Mouse (Mus musculus): ENCODE measurements around the gene Fmc1.
"Not testable (repeated sequence)": the region's sequence is repeated elsewhere in the genome, so short reads cannot be mapped to it uniquely, and the experiment has no call there.

DNA sequence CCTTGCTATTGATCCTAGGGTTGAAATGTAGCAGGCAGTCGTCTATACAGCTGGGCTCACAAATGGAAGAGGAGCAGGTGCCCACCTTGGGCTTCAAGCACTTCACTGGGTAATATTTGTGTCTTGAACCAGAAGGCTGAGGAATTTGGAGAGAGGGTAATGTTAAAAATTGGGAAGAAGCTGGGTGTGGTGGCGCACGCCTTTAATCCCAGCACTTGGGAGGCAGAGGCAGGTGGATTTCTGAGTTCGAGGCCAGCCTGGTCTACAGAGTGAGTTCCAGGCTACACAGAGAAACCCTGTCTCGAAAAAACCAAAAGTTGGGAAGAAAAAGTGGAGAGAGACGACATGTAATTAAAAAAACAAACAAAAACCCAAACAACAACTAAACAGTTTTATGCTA is 16.5 kb downstream of the Fmc1 start:
- not testable (repeated sequence) for TF ChIP-seq POLR2A, CTCF (IDR thresholded peaks at IDR 0.05; ENCODE audit: insufficient read depth, low read depth, low read length)
